Mouse (Mus musculus) forebrain, embryonic 13.5 days (tissue): ENCODE results near the gene Rnf40. TPM values are rescaled to one million over a fixed set of nuclear protein-coding genes. Genes with fewer than 3 reads are reported as not detected.

Experiments used
- ATAC-seq: fragments of 200-750 bp; cut with Nextera tagmentation; 2 replicates; pipeline ENCODE4 v1.8.0; 2017
- H3K27ac ChIP-seq: fragments of 300-500 bp; sonication (generic); 2 replicates; pipeline ENCODE4 v1.5.1; 2015; ENCODE audit warnings: inconsistent platforms, mild to moderate bottlenecking, moderate library complexity
- H3K27me3 ChIP-seq: fragments of 300-500 bp; sonication (generic); 2 replicates; pipeline ENCODE4 v1.6.1; 2015; ENCODE audit warnings: mild to moderate bottlenecking, inconsistent platforms
- H3K36me3 ChIP-seq: fragments of 300-500 bp; sonication (generic); 2 replicates; pipeline ENCODE4 v1.6.1; 2015; ENCODE audit warnings: mild to moderate bottlenecking, inconsistent platforms; ENCODE audit not compliant: poor library complexity, severe bottlenecking
- H3K4me1 ChIP-seq: fragments of 300-500 bp; sonication (generic); 2 replicates; pipeline ENCODE4 v1.6.1; 2015; ENCODE audit warnings: inconsistent platforms
- H3K4me2 ChIP-seq: fragments of 300-500 bp; sonication (generic); 2 replicates; pipeline ENCODE4 v1.6.1; 2015; ENCODE audit warnings: inconsistent platforms, mild to moderate bottlenecking, moderate library complexity
- H3K4me3 ChIP-seq: fragments of 300-500 bp; sonication (generic); 2 replicates; pipeline ENCODE4 v1.5.1; 2015; ENCODE audit warnings: mild to moderate bottlenecking, inconsistent platforms
- H3K9ac ChIP-seq: fragments of 300-500 bp; sonication (generic); 2 replicates; pipeline ENCODE4 v1.6.1; 2015; ENCODE audit warnings: mild to moderate bottlenecking, inconsistent platforms
- H3K9me3 ChIP-seq: fragments of 300-500 bp; sonication (generic); replicated peaks from 2 replicates; pipeline ENCODE4 v1.6.1; 2016; ENCODE audit warnings: inconsistent platforms
- WGBS: fragments of 180-500 bp; shearing (Covaris S2); methylation state at CpG from one replicate; pipeline ENCODE4 v1.1.7; 2015; 5-methylcytosine and 5-hydroxymethylcytosine counted together
- polyA plus RNA-seq: library from polyadenylated mRNA; unstranded; fragments of >200 nt; fragmentation: Nextera tagmentation; extraction: Ambion mirVana; gene quantifications from 2 replicates; pipeline ENCODE4 v1.2.1, GENCODE M21; 2015

Rnf40 gene
- polyA plus RNA-seq, 1 experiment from 2014 or later: 43.1 TPM

GRCm38 (mm10) chr7:127585031-127585430, 3.5 kb upstream of the Rnf40 start:
- Histone ChIP-seq H3K27ac (no peak overlapping the region), H3K36me3 (peaks cover 61% of the 10 kb centered on the region), H3K9me3 (no peaks in the 10 kb centered on the region), H3K27me3 (no peaks in the 10 kb centered on the region), H3K9ac (no peak overlapping the region), H3K4me2 (no peak overlapping the region), H3K4me3 (no peak overlapping the region), H3K4me1 (peaks cover 21% of the 10 kb centered on the region)
- no peak for ATAC-seq
- WGBS: 88% methylated on average over 7 of the region's 7 CpGs

- peaks cover 21% of the 10 kb centered on the region for H3K4me1 ChIP-seq
- H3K9ac ChIP-seq: no peak overlapping the region
- peaks cover 63% of the 10 kb centered on the region for H3K36me3 ChIP-seq
- 88% methylated on average over 6 of the region's 6 CpGs for WGBS
- no peak overlapping the region for H3K4me3 ChIP-seq
- H3K4me2 ChIP-seq: no peak overlapping the region
- H3K9me3 ChIP-seq: no peaks in the 10 kb centered on the region
- no peaks in the 10 kb centered on the region for H3K27me3 ChIP-seq
- ATAC-seq: no peak
- no peak overlapping the region for H3K27ac ChIP-seq
These were observed 2.4 kb upstream of the Rnf40 start for GRCm38 (mm10) chr7:127586149-127586548.

DNA sequence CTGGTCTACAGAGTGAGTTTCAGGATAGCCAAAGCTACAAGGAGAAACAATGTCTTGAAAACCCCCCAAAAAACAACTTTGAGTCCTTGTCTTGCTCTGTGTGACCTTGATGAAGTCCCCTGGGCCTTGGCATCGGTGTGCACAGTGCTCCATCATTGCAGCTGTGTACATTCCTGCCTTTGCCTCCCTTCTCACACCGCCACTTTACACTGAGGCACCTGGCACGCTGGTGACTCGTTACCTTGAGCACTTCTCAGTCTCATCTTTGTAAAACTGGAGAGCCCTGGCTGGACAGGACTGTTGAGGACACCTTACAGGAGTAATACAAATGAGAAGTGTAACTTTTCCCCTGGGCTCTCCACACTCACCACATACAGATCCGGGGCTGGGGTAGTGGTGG, 1.4 kb upstream of the Rnf40 start:
- no peaks in the 10 kb centered on the region for H3K27me3 ChIP-seq
- peaks cover 63% of the 10 kb centered on the region for H3K36me3 ChIP-seq
- peak overlapping the region; percentile 91 for H3K4me3 ChIP-seq
- 76% methylated on average over 5 of the region's 5 CpGs for WGBS
- H3K27ac ChIP-seq: no peak overlapping the region; the same call in 1 of the 2 replicates
- ATAC-seq: no peak
- H3K4me2 ChIP-seq: peak overlapping the region; percentile 82
- no peaks in the 10 kb centered on the region for H3K9me3 ChIP-seq
- H3K9ac ChIP-seq: peak overlapping the region; percentile 68
- H3K4me1 ChIP-seq: peaks cover 21% of the 10 kb centered on the region

GRCm38 (mm10) chr7:127588901-127589300, 334 bp downstream of the Rnf40 start:
- Histone ChIP-seq H3K4me2 (peak overlapping the region; percentile 82), H3K9me3 (no peaks in the 10 kb centered on the region), H3K27me3 (no peaks in the 10 kb centered on the region), H3K27ac (peak overlapping the region; percentile 35; the same call in 1 of the 2 replicates), H3K4me3 (peak overlapping the region; percentile 91), H3K4me1 (peaks cover 21% of the 10 kb centered on the region), H3K36me3 (peaks cover 63% of the 10 kb centered on the region), H3K9ac (peak overlapping the region; percentile 86)
- WGBS: 5% methylated on average over 29 of the region's 29 CpGs
- ATAC-seq: no peak

GRCm38 (mm10) chr7:127589637-127590036, 1.1 kb downstream of the Rnf40 start:
- H3K27me3 ChIP-seq: no peaks in the 10 kb centered on the region
- ATAC-seq: no peak
- 92% methylated on average over 9 of the region's 9 CpGs for WGBS
- peak overlapping the region; percentile 82 for H3K4me2 ChIP-seq
- H3K36me3 ChIP-seq: peaks cover 63% of the 10 kb centered on the region
- no peaks in the 10 kb centered on the region for H3K9me3 ChIP-seq
- peaks cover 21% of the 10 kb centered on the region for H3K4me1 ChIP-seq
- peak overlapping the region; percentile 91 for H3K4me3 ChIP-seq
- H3K9ac ChIP-seq: peak overlapping the region; percentile 86
- no peak overlapping the region for H3K27ac ChIP-seq

GRCm38 (mm10) chr7:127591108-127591507, 2.5 kb downstream of the Rnf40 start:
- no peaks in the 10 kb centered on the region for H3K9me3 ChIP-seq
- H3K27me3 ChIP-seq: no peaks in the 10 kb centered on the region
- 87% methylated on average over 10 of the region's 10 CpGs for whole genome bisulfite sequencing
- no peak overlapping the region for H3K27ac ChIP-seq
- no peak for ATAC-seq
- peaks cover 21% of the 10 kb centered on the region for H3K4me1 ChIP-seq
- H3K36me3 ChIP-seq: peaks cover 69% of the 10 kb centered on the region
- no peak overlapping the region for H3K9ac ChIP-seq
- H3K4me3 ChIP-seq: no peak overlapping the region
- no peak overlapping the region for H3K4me2 ChIP-seq

DNA sequence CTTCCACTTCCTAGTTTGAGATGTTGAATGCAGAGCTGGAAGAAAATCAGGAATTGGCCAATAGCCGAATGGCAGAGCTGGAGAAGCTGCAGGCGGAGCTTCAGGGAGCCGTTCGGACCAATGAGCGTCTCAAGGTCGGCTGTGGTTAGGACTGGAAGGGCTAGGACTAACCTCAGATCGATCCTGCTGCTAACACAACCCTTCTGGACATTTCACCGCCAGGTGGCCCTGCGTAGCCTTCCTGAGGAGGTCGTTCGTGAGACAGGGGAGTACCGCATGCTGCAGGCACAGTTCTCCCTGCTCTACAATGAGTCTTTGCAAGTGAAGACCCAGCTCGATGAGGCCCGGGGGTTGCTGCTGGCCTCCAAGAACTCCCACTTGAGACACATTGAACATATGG, 4.0 kb downstream of the Rnf40 start:
- Histone ChIP-seq H3K4me2 (no peak overlapping the region), H3K27me3 (no peaks in the 10 kb centered on the region), H3K4me3 (no peak overlapping the region), H3K4me1 (peaks cover 12% of the 10 kb centered on the region), H3K27ac (no peak overlapping the region), H3K36me3 (peaks cover 81% of the 10 kb centered on the region), H3K9ac (no peak overlapping the region), H3K9me3 (no peaks in the 10 kb centered on the region)
- WGBS: 92% methylated on average over 14 of the region's 14 CpGs
- ATAC-seq: no peak

- Histone ChIP-seq H3K9me3 (no peaks in the 10 kb centered on the region), H3K27me3 (no peaks in the 10 kb centered on the region), H3K4me1 (no peaks in the 10 kb centered on the region), H3K4me2 (no peak overlapping the region), H3K36me3 (peaks cover 100% of the 10 kb centered on the region), H3K4me3 (no peak overlapping the region), H3K9ac (no peak overlapping the region), H3K27ac (no peak overlapping the region)
- WGBS: 96% methylated on average over 17 of the region's 17 CpGs
- ATAC-seq: no peak
These were observed 8.2 kb downstream of the Rnf40 start for GRCm38 (mm10) chr7:127596747-127597146.

DNA sequence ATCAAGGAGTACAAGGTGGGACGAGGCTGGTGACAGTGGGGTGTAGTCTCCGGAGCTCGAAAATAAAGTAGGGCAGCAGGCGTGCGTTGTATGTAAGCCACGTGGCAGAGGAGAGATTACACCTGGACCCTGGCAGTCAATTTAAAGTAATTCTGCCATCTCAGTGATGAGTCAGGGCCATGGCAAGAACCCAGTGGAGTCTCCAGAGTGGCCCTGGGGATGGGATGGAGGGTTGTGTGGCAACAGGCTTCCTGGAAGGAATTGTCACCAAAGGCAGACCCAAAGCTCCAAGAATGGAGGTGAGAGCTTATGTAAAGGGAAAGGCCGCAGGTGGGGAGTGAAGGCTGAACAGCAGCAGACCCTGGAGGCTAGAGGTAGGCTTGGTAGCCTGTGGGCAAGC, 12.0 kb downstream of the Rnf40 start:
- 94% methylated on average over 7 of the region's 7 CpGs for whole genome bisulfite sequencing
- no peak overlapping the region for H3K4me3 ChIP-seq
- H3K9me3 ChIP-seq: no peaks in the 10 kb centered on the region
- no peak overlapping the region for H3K9ac ChIP-seq
- no peak for ATAC-seq
- H3K36me3 ChIP-seq: peaks cover 98% of the 10 kb centered on the region
- no peak overlapping the region for H3K4me2 ChIP-seq
- no peaks in the 10 kb centered on the region for H3K27me3 ChIP-seq
- no peaks in the 10 kb centered on the region for H3K4me1 ChIP-seq
- no peak overlapping the region for H3K27ac ChIP-seq

- no peak for ATAC-seq
- 86% methylated on average over 4 of the region's 4 CpGs for WGBS
- Histone ChIP-seq H3K27me3 (no peaks in the 10 kb centered on the region), H3K9ac (no peak overlapping the region), H3K27ac (no peak overlapping the region), H3K4me1 (no peaks in the 10 kb centered on the region), H3K4me2 (no peak overlapping the region), H3K4me3 (no peak overlapping the region), H3K9me3 (no peaks in the 10 kb centered on the region), H3K36me3 (peaks cover 97% of the 10 kb centered on the region)
These were observed 13.2 kb downstream of the Rnf40 start for GRCm38 (mm10) chr7:127601735-127602134.

- no peak overlapping the region for H3K4me3 ChIP-seq
These were observed 14.3 kb downstream of the Rnf40 start for GRCm38 (mm10) chr7:127602903-127603302.

DNA sequence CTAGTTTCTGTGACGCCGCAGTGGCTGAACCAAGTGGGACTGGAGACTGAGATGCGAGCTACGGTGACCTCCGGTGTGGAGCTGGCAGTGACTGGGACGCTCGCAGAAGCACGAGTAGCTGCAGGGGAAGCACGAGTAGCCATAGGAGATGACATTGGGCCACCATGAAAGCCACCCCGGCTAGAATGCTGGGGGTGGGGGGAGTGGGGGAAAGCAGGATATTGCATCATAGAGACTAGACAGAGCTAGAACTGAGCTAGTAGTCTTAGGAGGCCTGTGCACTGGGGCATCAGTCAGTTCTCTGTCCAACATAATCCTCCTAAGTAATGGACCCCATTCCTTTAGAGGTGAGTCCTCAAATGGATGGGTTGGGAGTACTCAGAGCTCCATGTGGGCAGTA, 15.7 kb downstream of the Rnf40 start:
- Histone ChIP-seq H3K9ac (no peak overlapping the region), H3K36me3 (peaks cover 97% of the 10 kb centered on the region), H3K27ac (no peak overlapping the region), H3K4me2 (no peak overlapping the region), H3K4me3 (no peak overlapping the region), H3K27me3 (no peaks in the 10 kb centered on the region), H3K9me3 (no peaks in the 10 kb centered on the region), H3K4me1 (no peaks in the 10 kb centered on the region)
- no peak for ATAC-seq
- 91% methylated on average over 10 of the region's 10 CpGs for WGBS

More at GRCm38 (mm10) chr7:127602903-127603302, 14.3 kb downstream of the Rnf40 start:
- Histone ChIP-seq H3K9ac (no peak overlapping the region), H3K4me1 (no peaks in the 10 kb centered on the region), H3K36me3 (peaks cover 97% of the 10 kb centered on the region), H3K9me3 (no peaks in the 10 kb centered on the region), H3K4me2 (no peak overlapping the region), H3K27me3 (no peaks in the 10 kb centered on the region), H3K27ac (no peak overlapping the region)
- no peak for ATAC-seq
- 76% methylated on average over 2 of the region's 2 CpGs for WGBS

- Histone ChIP-seq H3K36me3 (peaks cover 97% of the 10 kb centered on the region), H3K4me2 (no peak overlapping the region), H3K9me3 (no peaks in the 10 kb centered on the region), H3K4me3 (no peak overlapping the region), H3K4me1 (no peaks in the 10 kb centered on the region), H3K9ac (no peak overlapping the region), H3K27ac (no peak overlapping the region), H3K27me3 (no peaks in the 10 kb centered on the region)
- no peak for ATAC-seq
- 87% methylated on average over 6 of the region's 6 CpGs for WGBS
These were observed 18.6 kb downstream of the Rnf40 start for GRCm38 (mm10) chr7:127607150-127607549.
